Mouse (Mus musculus) heart, adult 2 months (tissue): ENCODE results near the gene Rrbp1.

ENCODE experiments used
- CTCF ChIP-seq: fragments of 200-600 bp; IDR thresholded peaks from 2 replicates; pipeline ENCODE4 v1.8.1; 2022; ENCODE audit warnings: antibody characterized with exemption, mild to moderate bottlenecking, moderate library complexity
- EP300 ChIP-seq: fragments of 200-500 bp; IDR thresholded peaks from 2 replicates; pipeline ENCODE4 v1.6.1; 2011; ENCODE audit warnings: low read depth, low read length, control low read depth; ENCODE audit not compliant: insufficient read depth
- POLR2A ChIP-seq: fragments of 200-500 bp; IDR thresholded peaks from 2 replicates; pipeline ENCODE4 v1.6.1; 2011; ENCODE audit warnings: mild to moderate bottlenecking, low read depth, low read length, control low read depth; ENCODE audit not compliant: insufficient read depth

DNA sequence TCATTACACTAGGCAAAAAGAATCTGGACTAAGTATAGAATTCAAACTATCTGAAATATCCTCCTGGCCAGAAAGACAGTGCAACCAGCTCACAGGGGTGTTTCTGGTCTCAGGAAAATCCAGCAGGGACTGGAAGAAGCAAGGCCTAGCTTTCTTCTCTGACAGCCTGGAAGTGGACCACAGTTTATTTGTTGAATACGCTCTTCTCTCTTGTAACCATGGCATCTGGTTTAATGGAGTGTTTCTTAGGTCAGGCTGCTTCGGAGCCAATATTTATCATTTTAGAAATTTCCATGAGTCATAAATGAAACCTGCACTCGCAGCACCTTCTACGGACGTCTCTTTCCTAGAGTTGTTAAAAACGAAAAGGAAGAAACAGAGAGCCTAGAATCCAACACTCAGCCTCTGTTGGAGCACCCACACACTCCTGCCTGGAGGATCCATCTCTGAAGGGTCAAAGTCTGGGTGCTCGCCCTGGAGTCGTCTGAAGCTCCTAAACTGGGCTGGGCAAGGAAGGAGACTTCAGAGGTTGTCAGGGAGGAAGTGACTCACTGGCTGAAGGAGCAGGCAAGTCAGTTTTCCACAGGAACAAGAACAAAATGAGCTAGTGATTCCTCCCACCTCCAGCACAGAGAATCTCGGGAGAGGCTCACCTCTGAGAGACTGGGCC is 107.6 kb downstream of the Rrbp1 start:
- TF ChIP-seq POLR2A: no peak
- TF ChIP-seq CTCF: no peak
- TF ChIP-seq EP300: no peak
